Comparison of ENCODE assay signal across 20 mouse cellular contexts in the genomic region with DNA sequence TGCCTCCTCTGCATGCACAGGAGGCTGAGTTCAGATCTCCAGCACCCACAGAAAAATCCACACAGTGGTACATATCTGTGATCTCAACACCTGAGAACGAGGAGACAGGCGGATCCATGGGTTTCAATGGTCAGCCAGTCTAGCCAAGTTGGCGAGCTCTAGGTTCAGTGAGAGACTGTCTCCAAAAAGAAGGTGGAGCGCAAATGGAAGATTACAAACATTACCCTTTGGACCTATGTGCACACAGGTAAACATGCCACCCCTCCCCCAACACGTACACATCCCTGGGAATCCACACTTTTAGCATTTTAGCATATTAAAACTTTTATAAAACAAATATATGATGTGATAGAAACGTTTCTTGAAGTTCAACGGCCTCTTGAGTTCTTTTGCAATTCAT. TPM values are rescaled to one million over a fixed set of nuclear protein-coding genes. Genes with fewer than 3 reads are reported as not detected.
DNase-seq lines count a peak whose midpoint lies in the region; ATAC-seq lines count a peak whose summit lies in the region.
"Had no signal": no experiment of that assay in that cellular context is flagged by ENCODE, and none has a peak within 500 bp of the region (broad histone marks: within the 10 kb centered on the region; RNA-seq: fewer than 3 reads in every experiment).

No protein-coding gene starts in this region.

- H3K4me1 ChIP-seq in hindbrain, embryonic 12.5 days: peaks cover 12% of the 10 kb centered on the region
- peaks cover 13% of the 10 kb centered on the region for H3K4me1 ChIP-seq in hindbrain, embryonic 10.5 days (replicated peaks)
- H3K4me1 ChIP-seq in lung, embryonic 15.5 days: peaks cover 7% of the 10 kb centered on the region; the same call in 1 of the 2 replicates
- peaks cover 16% of the 10 kb centered on the region for H3K4me1 ChIP-seq in liver, embryonic 12.5 days
- peaks cover 19% of the 10 kb centered on the region for H3K4me1 ChIP-seq in neural tube, embryonic 15.5 days

- H3K9ac ChIP-seq in hindbrain, embryonic 12.5 days: no peak overlapping the region
- H3K9ac ChIP-seq in lung, embryonic 15.5 days: no peak overlapping the region
- no peak overlapping the region for H3K9ac ChIP-seq in liver, embryonic 12.5 days
- H3K9ac ChIP-seq in neural tube, embryonic 15.5 days (replicated peaks): no peak overlapping the region

- no peaks in the 10 kb centered on the region for H3K9me3 ChIP-seq in hindbrain, embryonic 12.5 days (replicated peaks)
- no peaks in the 10 kb centered on the region for H3K9me3 ChIP-seq in hindbrain, embryonic 10.5 days
- no peaks in the 10 kb centered on the region for H3K9me3 ChIP-seq in lung, embryonic 15.5 days
- no peaks in the 10 kb centered on the region for H3K9me3 ChIP-seq in liver, embryonic 12.5 days (replicated peaks)
- H3K9me3 ChIP-seq in neural tube, embryonic 15.5 days (replicated peaks): no peaks in the 10 kb centered on the region
- H3K9me3 ChIP-seq: heart, embryonic 12.5 days had no signal

- 93% methylated on average over 7 of the region's 7 CpGs for WGBS in hindbrain, embryonic 12.5 days
- 90% methylated on average over 7 of the region's 7 CpGs for WGBS in hindbrain, embryonic 10.5 days
- 81% methylated on average over 7 of the region's 7 CpGs for WGBS in lung, embryonic 15.5 days
- WGBS in liver, embryonic 12.5 days (ENCODE audit: insufficient replicate concordance): 71% methylated on average over 7 of the region's 7 CpGs
- WGBS in neural tube, embryonic 15.5 days: 91% methylated on average over 7 of the region's 7 CpGs

- no peak for DNase-seq in hindbrain, embryonic 10.5 days (ENCODE audit: low spot score)
- no peak for DNase-seq in lung, postnatal 14 days
- DNase-seq in urinary bladder, postnatal 36 days (ENCODE audit: low spot score in 2 of 2): no peak
- DNase-seq: adrenal gland, postnatal 25 days; cerebellum, adult 2 months; gastrocnemius, postnatal 36 days; heart, postnatal 36 days; kidney, adult 11 months; left cerebral cortex, postnatal 4 days; thymus, postnatal 4 days had no signal

- H3K27ac ChIP-seq in hindbrain, embryonic 12.5 days: no peak overlapping the region
- H3K27ac ChIP-seq in hindbrain, embryonic 10.5 days: no peak overlapping the region
- H3K27ac ChIP-seq in lung, embryonic 15.5 days: no peak overlapping the region
- no peak overlapping the region for H3K27ac ChIP-seq in liver, embryonic 12.5 days
- peak overlapping the region; percentile 75; the same call in 1 of the 2 replicates for H3K27ac ChIP-seq in neural tube, embryonic 15.5 days (replicated peaks)
- H3K27ac ChIP-seq: kidney, postnatal 0 days; layer of hippocampus, adult 2 months had no signal

- no peaks in the 10 kb centered on the region; the same call in 1 of the 2 replicates for H3K27me3 ChIP-seq in hindbrain, embryonic 12.5 days
- no peaks in the 10 kb centered on the region for H3K27me3 ChIP-seq in hindbrain, embryonic 10.5 days (ENCODE audit: insufficient read depth, poor library complexity, severe bottlenecking)
- no peaks in the 10 kb centered on the region for H3K27me3 ChIP-seq in lung, embryonic 15.5 days
- no peaks in the 10 kb centered on the region for H3K27me3 ChIP-seq in liver, embryonic 12.5 days (replicated peaks)
- H3K27me3 ChIP-seq in neural tube, embryonic 15.5 days (replicated peaks): no peaks in the 10 kb centered on the region
- H3K27me3 ChIP-seq: heart, embryonic 12.5 days had no signal

- H3K36me3 ChIP-seq in hindbrain, embryonic 12.5 days: no peaks in the 10 kb centered on the region
- no peaks in the 10 kb centered on the region for H3K36me3 ChIP-seq in hindbrain, embryonic 10.5 days
- H3K36me3 ChIP-seq in lung, embryonic 15.5 days: no peaks in the 10 kb centered on the region
- no peaks in the 10 kb centered on the region for H3K36me3 ChIP-seq in liver, embryonic 12.5 days
- no peaks in the 10 kb centered on the region for H3K36me3 ChIP-seq in neural tube, embryonic 15.5 days
- H3K36me3 ChIP-seq: heart, embryonic 12.5 days had no signal

- no peak overlapping the region for H3K4me3 ChIP-seq in hindbrain, embryonic 12.5 days
- no peak overlapping the region for H3K4me3 ChIP-seq in hindbrain, embryonic 10.5 days
- no peak overlapping the region for H3K4me3 ChIP-seq in lung, embryonic 15.5 days
- no peak overlapping the region for H3K4me3 ChIP-seq in liver, embryonic 12.5 days
- no peak overlapping the region for H3K4me3 ChIP-seq in neural tube, embryonic 15.5 days (replicated peaks)

- no peak for ATAC-seq in hindbrain, embryonic 12.5 days (ENCODE audit: low FRiP score)
- ATAC-seq in lung, embryonic 15.5 days (ENCODE audit: borderline replicate concordance, extremely low read depth, low FRiP score, low TSS enrichment): no peak
- no peak for ATAC-seq in liver, embryonic 12.5 days
- ATAC-seq in neural tube, embryonic 15.5 days (ENCODE audit: low FRiP score): peak; percentile 4; the same call in 1 of the 2 replicates
- ATAC-seq: activated CD4-positive, CD25-positive, alpha-beta regulatory T cell, adult 4 months; lung, postnatal 0 days; Patski had no signal

- peak overlapping the region; percentile 46; the same call in 1 of the 2 replicates for H3K4me2 ChIP-seq in hindbrain, embryonic 12.5 days (replicated peaks)
- peak overlapping the region; percentile 49; the same call in 1 of the 2 replicates for H3K4me2 ChIP-seq in lung, embryonic 15.5 days
- peak overlapping the region; percentile 61 for H3K4me2 ChIP-seq in liver, embryonic 12.5 days
- H3K4me2 ChIP-seq in neural tube, embryonic 15.5 days: peak overlapping the region; percentile 54; the same call in 1 of the 2 replicates

RNA-seq across cellular contexts. Expression of a gene that starts 21.9 kb away (rescaled TPM):
- polyA plus RNA-seq in hindbrain, embryonic 12.5 days (2016; fragmentation: Nextera tagmentation; extraction: Ambion mirVana): 78.4 and 82.9 TPM in 2 replicates
- 26.6 and 33.1 TPM in 2 replicates for polyA plus RNA-seq in hindbrain, embryonic 10.5 days (2016; fragmentation: Nextera tagmentation; extraction: Ambion mirVana)
- 29.9 and 31.7 TPM in 2 replicates for polyA plus RNA-seq in lung, embryonic 15.5 days (2015; fragmentation: Nextera tagmentation; extraction: Ambion mirVana)
- 11.7 TPM in 2 replicates for polyA plus RNA-seq in liver, embryonic 12.5 days (2016; fragmentation: Nextera tagmentation; extraction: Ambion mirVana)
- 148 and 167 TPM in 2 replicates for polyA plus RNA-seq in neural tube, embryonic 15.5 days (2015; fragmentation: Nextera tagmentation; extraction: Ambion mirVana)

RNA-seq across cellular contexts. Expression of a gene that starts 51.2 kb away (rescaled TPM):
- polyA plus RNA-seq in hindbrain, embryonic 12.5 days (2016; fragmentation: Nextera tagmentation; extraction: Ambion mirVana): 40.5 and 43.9 TPM in 2 replicates
- 32.7 and 36.8 TPM in 2 replicates for polyA plus RNA-seq in hindbrain, embryonic 10.5 days (2016; fragmentation: Nextera tagmentation; extraction: Ambion mirVana)
- 39.7 and 45.0 TPM in 2 replicates for polyA plus RNA-seq in lung, embryonic 15.5 days (2015; fragmentation: Nextera tagmentation; extraction: Ambion mirVana)
- 25.9 and 27.1 TPM in 2 replicates for polyA plus RNA-seq in liver, embryonic 12.5 days (2016; fragmentation: Nextera tagmentation; extraction: Ambion mirVana)
- polyA plus RNA-seq in neural tube, embryonic 15.5 days (2015; fragmentation: Nextera tagmentation; extraction: Ambion mirVana): 27.1 and 30.2 TPM in 2 replicates
